Mouse (Mus musculus): ENCODE measurements around the gene Ifitm2.

GRCm38 (mm10) chr7:140948161-140948560 is 7.6 kb downstream of the Ifitm2 start:
- TF ChIP-seq CTCF (conservative IDR thresholded peaks at IDR 0.05; ENCODE audit: low read length) (no peak), POU5F1 (IDR thresholded peaks at IDR 0.05; ENCODE audit: borderline replicate concordance, low read length) (no peak), NANOG (IDR thresholded peaks at IDR 0.05; ENCODE audit: borderline replicate concordance, low read length) (no peak)
